Mouse (Mus musculus): Measurements from ENCODE around the gene Phc3.
A peak's percentile ranks its signal among the peaks of the same experiment; 100 is the strongest.

Gene Phc3

DNA sequence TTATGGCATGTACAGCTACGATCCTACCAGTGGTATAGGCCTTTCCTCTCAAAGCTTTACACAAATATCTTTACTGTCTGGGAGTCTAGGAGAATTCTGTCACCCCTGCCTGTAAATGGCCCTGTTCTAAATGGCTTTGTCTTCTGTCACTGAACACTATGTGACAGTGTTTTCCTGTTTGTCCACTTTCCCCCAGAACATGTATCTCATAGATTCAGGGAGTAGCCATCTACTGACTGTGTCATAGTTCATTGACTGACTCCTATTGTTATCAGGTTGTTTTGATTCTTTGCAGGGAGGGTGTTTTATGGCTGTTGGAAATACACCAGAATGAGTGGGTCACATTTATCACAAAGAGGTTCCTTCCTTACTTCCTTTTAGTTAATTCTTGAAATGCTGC, 99.2 kb downstream of the Phc3 start:
- no peak for DNase-seq (ENCODE audit: low read depth, low spot score)

DNA sequence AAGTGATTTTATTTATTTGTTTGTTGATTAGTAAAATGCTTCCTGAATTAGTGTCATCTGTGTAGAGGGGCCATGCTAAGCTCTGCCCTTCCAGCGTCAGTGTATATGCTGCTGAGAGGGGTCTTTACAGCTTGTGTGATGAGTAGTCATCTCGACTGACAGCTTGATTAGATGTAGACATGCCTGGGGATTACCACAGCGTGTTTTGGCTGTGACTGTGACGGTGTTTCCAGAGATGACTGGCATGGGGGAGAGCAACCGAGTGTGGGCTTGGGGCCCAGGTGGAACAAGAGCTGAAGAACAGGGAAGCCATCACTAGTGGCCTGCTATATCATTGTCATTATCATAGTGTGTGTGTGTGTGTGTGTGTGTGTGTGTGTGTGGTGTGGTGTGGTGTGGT, 100.6 kb downstream of the Phc3 start:
- DNase-seq (ENCODE audit: low read depth, low spot score), result no peak

DNA sequence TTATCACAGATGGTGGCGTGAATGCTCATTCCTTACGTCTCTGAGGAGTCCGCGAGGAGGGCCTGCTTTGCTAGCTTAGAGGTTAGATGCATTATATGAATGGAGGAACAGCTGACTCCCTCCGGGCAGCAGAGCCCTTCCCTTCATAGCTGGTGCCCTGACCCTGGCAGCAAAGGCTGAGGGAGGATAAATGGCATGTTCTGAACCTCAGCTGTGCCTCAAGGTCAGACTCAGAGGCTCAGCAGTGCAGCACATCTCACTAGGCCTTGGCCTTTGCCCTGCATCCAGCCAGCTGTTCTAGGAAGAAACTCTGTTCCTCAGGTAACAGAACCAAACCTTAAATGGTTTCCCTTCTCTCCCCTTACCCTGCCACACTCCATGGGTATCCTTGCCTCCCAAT, 101.0 kb downstream of the Phc3 start:
- no peak for DNase-seq (ENCODE audit: low read depth, low spot score)

DNA sequence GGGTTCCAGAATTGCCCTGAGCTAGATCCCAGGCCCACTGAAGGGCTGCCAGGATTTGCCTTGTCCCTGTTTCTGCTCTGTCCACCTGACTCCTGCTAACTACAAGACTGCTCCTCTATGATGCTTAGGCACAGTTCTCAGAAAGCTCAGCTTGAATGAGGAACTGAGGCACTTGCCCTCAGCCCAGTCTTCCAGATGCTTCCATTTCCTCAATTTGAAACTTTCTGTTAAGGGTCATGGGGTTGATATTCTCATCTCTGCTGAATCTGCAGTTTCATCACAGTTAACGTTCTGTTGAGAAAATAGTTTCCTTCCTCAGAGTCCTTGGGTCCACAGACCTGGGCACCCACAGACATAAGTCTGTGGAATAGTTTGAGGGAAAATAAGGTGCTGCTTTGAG, 104.6 kb downstream of the Phc3 start:
- no peak for DNase-seq (ENCODE audit: low read depth, low spot score)

DNA sequence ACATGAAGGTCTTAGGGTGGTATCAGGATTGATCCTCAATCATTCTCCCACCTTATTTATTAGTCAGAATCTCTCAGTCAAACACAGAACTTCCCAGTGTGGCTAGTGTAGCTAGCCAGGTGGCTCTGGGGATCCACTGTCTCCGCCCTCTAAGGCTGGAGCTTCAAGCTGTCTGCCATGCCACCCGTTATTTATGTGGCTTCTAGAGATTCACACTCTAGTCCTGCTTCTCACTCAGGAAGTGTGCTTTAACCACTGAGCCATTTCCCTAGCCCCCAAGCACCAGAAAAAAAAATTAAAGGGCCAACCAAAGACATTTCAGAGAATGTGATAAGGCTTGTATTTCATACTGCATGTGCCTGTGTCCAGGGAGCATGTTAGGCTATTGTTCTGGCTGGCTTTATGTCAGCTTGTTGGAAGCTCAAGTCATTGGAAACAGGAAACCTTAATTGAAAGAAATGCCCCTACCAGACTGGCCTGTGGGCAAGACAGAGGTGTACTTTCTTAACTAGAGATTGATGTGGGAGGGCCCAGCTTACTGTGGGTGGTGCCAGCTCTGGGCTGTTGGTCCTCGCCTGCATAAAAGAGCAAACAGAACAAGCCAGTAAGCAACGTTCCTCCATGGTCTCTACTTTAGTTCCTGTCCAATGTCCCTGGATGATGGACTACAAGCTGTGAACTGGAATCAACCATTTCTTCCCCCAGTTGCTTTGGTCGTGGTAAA, 105.3 kb downstream of the Phc3 start:
- DNase-seq (ENCODE audit: low read depth, low spot score), result no peak

GRCm38 (mm10) chr3:30860705-30861104, 108.5 kb downstream of the Phc3 start:
- DNase-seq (ENCODE audit: low read depth, low spot score), result no peak

GRCm38 (mm10) chr3:30859599-30859998, 109.6 kb downstream of the Phc3 start:
- peak; percentile 38 for DNase-seq (ENCODE audit: low read depth, low spot score)

DNA sequence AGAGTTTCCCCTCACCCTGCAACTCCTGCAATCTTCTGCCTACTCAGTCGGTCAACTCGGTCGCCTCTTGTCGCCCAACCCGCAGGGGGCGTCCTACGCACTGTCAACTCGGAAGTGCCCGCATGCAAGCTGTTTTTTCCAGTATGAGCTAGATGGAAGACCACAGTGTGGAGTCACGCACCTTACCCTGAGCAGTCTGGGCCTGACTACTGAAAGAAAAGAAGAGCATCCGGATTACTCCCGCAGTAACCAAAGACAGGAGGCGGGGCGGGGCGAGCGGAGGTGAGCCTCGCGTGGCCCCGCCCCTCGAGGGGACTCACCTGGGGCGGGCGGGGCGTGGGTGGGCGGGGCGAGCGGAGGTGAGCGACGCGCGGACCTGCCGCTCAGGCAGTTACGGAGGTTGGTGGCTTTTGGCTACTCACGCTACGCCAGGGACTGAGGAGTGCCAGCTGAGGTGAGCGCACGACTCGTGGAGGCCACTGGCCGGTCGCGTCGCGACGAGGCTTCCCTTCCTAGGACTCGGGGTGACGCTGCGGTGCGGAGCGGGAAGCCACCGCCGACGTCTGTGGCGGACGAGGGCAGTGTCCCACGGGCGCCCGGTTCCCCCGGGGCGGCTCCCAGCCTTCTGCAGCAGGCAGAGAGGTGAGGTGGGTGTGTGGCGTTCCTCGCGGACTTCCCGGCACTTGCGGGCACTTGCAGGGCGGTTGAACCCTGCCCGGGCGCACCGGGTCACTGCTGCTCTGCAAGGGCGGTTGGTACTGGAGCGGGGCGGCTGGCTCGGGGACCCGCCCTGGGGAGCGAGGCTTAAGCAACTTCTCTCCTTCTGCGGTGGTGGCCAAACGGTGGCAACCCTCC, 113.4 kb downstream of the Phc3 start, which contains the start of gene Gpr160:
Gpr160 (plus strand) TSS at position 347 of the 855 bp plus-strand sequence.
- peak; percentile 91 for DNase-seq (ENCODE audit: low read depth, low spot score)

- no peak for DNase-seq (ENCODE audit: low read depth, low spot score)
Observed at GRCm38 (mm10) chr3:30853596-30853995, 115.6 kb downstream of the Phc3 start.

DNA sequence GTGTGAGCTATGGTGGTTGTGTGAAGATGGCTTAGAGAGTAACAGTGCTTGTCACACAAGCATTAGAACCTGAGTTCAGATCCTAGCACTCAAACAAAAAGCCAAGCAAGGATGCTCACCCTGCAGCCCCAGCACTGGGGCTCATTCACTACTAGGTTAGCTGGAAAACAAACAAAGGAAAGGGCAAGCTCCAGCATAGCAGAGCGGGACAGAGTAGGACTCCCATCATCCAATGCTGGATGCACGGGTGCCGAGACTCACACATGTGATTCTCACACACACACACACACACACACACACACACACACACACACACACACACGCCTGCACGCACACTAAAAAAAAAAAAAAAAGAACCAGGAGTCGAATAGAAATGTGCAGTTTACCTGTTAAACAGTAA, 117.8 kb downstream of the Phc3 start:
- no peak for DNase-seq (ENCODE audit: low read depth, low spot score)

Data from ES-CJ7 (cell line).